In the genomic region with DNA sequence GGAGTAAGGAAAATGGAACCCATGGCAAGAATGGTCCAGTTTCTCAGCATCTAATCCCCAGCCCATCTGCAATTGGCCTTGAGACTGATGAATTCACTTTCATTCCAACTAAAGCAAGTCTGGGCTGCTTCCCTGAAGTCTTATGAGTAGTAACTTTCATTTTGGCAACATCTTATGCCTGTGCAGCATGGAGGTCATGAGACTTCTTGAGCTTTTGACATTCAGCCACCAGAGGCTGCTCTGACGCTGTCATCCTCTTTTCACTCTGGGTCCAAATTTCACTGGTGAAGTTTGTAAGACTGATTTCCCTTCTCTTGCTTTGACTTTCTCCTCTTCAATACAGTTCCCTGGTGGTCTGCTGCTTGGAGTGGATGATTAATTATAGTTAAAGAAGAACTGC, we compare ENCODE assay signal across 11 mouse cellular contexts.
DNase-seq lines count a peak whose midpoint lies in the region; ATAC-seq and TF ChIP-seq lines count a peak whose summit lies in the region.
"Had no signal": no experiment of that assay in that cellular context is flagged by ENCODE, and none has a peak within 500 bp of the region (broad histone marks: within the 10 kb centered on the region; RNA-seq: fewer than 3 reads in every experiment).

No protein-coding gene starts in this region.

- no peak for TF ChIP-seq EP300 in stomach, postnatal 0 days (optimal IDR thresholded peaks at IDR 0.05)

- peak; percentile 69 for TF ChIP-seq CTCF in stomach, postnatal 0 days (IDR thresholded peaks at IDR 0.05; ENCODE audit: low read depth)

- H3K4me1 ChIP-seq in embryonic facial prominence, embryonic 11.5 days (ENCODE audit: control insufficient read depth, insufficient read depth, low read length) = no peaks in the 10 kb centered on the region
- no peaks in the 10 kb centered on the region for H3K4me1 ChIP-seq in embryonic facial prominence, embryonic 10.5 days
- no peaks in the 10 kb centered on the region for H3K4me1 ChIP-seq in stomach, postnatal 0 days (replicated peaks; ENCODE audit: control insufficient read depth, insufficient read depth)
- H3K4me1 ChIP-seq: lung, embryonic 15.5 days had no signal

- H3K36me3 ChIP-seq in embryonic facial prominence, embryonic 11.5 days (replicated peaks; ENCODE audit: control insufficient read depth, insufficient read depth, low read depth, low read length) = no peaks in the 10 kb centered on the region
- no peaks in the 10 kb centered on the region for H3K36me3 ChIP-seq in embryonic facial prominence, embryonic 10.5 days (replicated peaks)
- no peaks in the 10 kb centered on the region for H3K36me3 ChIP-seq in stomach, postnatal 0 days (ENCODE audit: control insufficient read depth, insufficient read depth, low read length)
- H3K36me3 ChIP-seq: G1E; lung, embryonic 15.5 days had no signal

- DNase-seq in embryonic facial prominence, embryonic 11.5 days (ENCODE audit: low spot score) = peak; percentile 9
- DNase-seq in embryonic facial prominence, embryonic 10.5 days (ENCODE audit: low spot score) = no peak
- peak; percentile 41 for DNase-seq in 3134 (ENCODE audit: extremely low read depth, insufficient read length, low spot score)
- DNase-seq in kidney, postnatal 25 days = peak; percentile 41 to 63
- DNase-seq in stomach, postnatal 0 days (ENCODE audit: low spot score) = peak; percentile 19
- DNase-seq in right cerebral cortex, adult 18-20 months = no peak

- ATAC-seq in embryonic facial prominence, embryonic 11.5 days (replicated peaks; ENCODE audit: insufficient number of reproducible peaks, low FRiP score, low TSS enrichment, low read depth) = no peak
- ATAC-seq in common myeloid progenitor, adult 5-6 weeks (replicated peaks; ENCODE audit: low read depth, poor library complexity, severe bottlenecking) = peak; percentile 65
- ATAC-seq in stomach, postnatal 0 days (ENCODE audit: low FRiP score, low TSS enrichment) = 0 out of 2 replicates have a peak, but pooled peaks have one; percentile 49
- no peak for ATAC-seq in erythroblast, adult 5-6 weeks (replicated peaks; ENCODE audit: low FRiP score, poor library complexity, severe bottlenecking)

- no peaks in the 10 kb centered on the region for H3K9me3 ChIP-seq in embryonic facial prominence, embryonic 11.5 days (replicated peaks; ENCODE audit: control insufficient read depth, low read length)
- H3K9me3 ChIP-seq in embryonic facial prominence, embryonic 10.5 days = no peaks in the 10 kb centered on the region
- H3K9me3 ChIP-seq in stomach, postnatal 0 days (ENCODE audit: control insufficient read depth, low read length) = no peaks in the 10 kb centered on the region
- H3K9me3 ChIP-seq: G1E; lung, embryonic 15.5 days had no signal

- H3K9ac ChIP-seq in embryonic facial prominence, embryonic 11.5 days (replicated peaks; ENCODE audit: low read length) = no peak overlapping the region
- no peak overlapping the region for H3K9ac ChIP-seq in stomach, postnatal 0 days (ENCODE audit: low read length)
- H3K9ac ChIP-seq: lung, embryonic 15.5 days had no signal

- H3K27ac ChIP-seq in embryonic facial prominence, embryonic 11.5 days (replicated peaks; ENCODE audit: low read depth, low read length) = no peak overlapping the region
- H3K27ac ChIP-seq in embryonic facial prominence, embryonic 10.5 days (replicated peaks) = no peak overlapping the region
- no peak overlapping the region for H3K27ac ChIP-seq in stomach, postnatal 0 days (replicated peaks)
- H3K27ac ChIP-seq: lung, embryonic 15.5 days had no signal

- no peak overlapping the region for H3K4me2 ChIP-seq in embryonic facial prominence, embryonic 11.5 days (ENCODE audit: low read depth, low read length)
- H3K4me2 ChIP-seq in stomach, postnatal 0 days (replicated peaks; ENCODE audit: low read depth) = no peak overlapping the region
- H3K4me2 ChIP-seq: lung, embryonic 15.5 days had no signal

- 48% methylated on average over 1 of the region's 1 CpGs for WGBS in embryonic facial prominence, embryonic 11.5 days
- 40% methylated on average over 1 of the region's 1 CpGs for WGBS in embryonic facial prominence, embryonic 10.5 days
- 43% methylated on average over 1 of the region's 1 CpGs for whole genome bisulfite sequencing in stomach, postnatal 0 days

- no peaks in the 10 kb centered on the region for H3K27me3 ChIP-seq in embryonic facial prominence, embryonic 11.5 days (ENCODE audit: control insufficient read depth, insufficient read depth, low read length)
- H3K27me3 ChIP-seq in embryonic facial prominence, embryonic 10.5 days (replicated peaks; ENCODE audit: low read depth, poor library complexity, severe bottlenecking) = peaks cover 65% of the 10 kb centered on the region
- no peaks in the 10 kb centered on the region for H3K27me3 ChIP-seq in stomach, postnatal 0 days (ENCODE audit: control insufficient read depth, insufficient read depth, low read length)
- H3K27me3 ChIP-seq: lung, embryonic 15.5 days had no signal

- no peak overlapping the region for H3K4me3 ChIP-seq in embryonic facial prominence, embryonic 11.5 days (ENCODE audit: low read depth, low read length)
- H3K4me3 ChIP-seq in embryonic facial prominence, embryonic 10.5 days = no peak overlapping the region
- no peak overlapping the region for H3K4me3 ChIP-seq in stomach, postnatal 0 days (ENCODE audit: low read depth, low read length)
- H3K4me3 ChIP-seq: erythroblast, embryonic 14.5 days; lung, embryonic 15.5 days had no signal

Comparison
In these comparisons a context has a peak if more than half of its experiments do, and no peak if none do; other contexts are left out.
1. DNase-seq: peak in embryonic facial prominence, embryonic 11.5 days (single experiment), 3134 (single experiment), kidney, postnatal 25 days (2 of 2) and stomach, postnatal 0 days (single experiment); none in embryonic facial prominence, embryonic 10.5 days (single experiment) and right cerebral cortex, adult 18-20 months (single experiment).
2. ATAC-seq: peak in common myeloid progenitor, adult 5-6 weeks (single experiment) and stomach, postnatal 0 days (single experiment); none in embryonic facial prominence, embryonic 11.5 days (single experiment) and erythroblast, adult 5-6 weeks (single experiment).